Mouse (Mus musculus): ENCODE results near the gene Klra2. TPM values are rescaled to one million over a fixed set of nuclear protein-coding genes. Genes with fewer than 3 reads are reported as not detected.
"Not testable (repeated sequence)": the region's sequence is repeated elsewhere in the genome, so short reads cannot be mapped to it uniquely, and the experiment has no call there.

The Klra2 gene
- polyA plus RNA-seq (2014; fragmentation: Nextera tagmentation; extraction: Ambion mirVana) = 0.29 TPM in 1 of 2 replicates, not detected in the other

GRCm38 (mm10) chr6:131247206-131247605 is at the start of gene Klra2:
Gene Klra2, minus strand, starts transcription at chr6:131247362.
- ATAC-seq (ENCODE audit: low read depth) (no peak), DNase-seq (ENCODE audit: low spot score) (no peak)
- no peak within 1 kb of the TSS for H3K9ac ChIP-seq (ENCODE audit: low read depth, low read length)
- H3K4me2 ChIP-seq (ENCODE audit: low read depth, low read length) = no peak within 1 kb of the TSS
- H3K27me3 ChIP-seq (replicated peaks; ENCODE audit: control insufficient read depth, insufficient read depth, low read length) = no peaks in the 10 kb centered on the region
- H3K36me3 ChIP-seq (ENCODE audit: control insufficient read depth, insufficient read depth, low read length) = no peaks in the 10 kb centered on the region
- H3K4me1 ChIP-seq (ENCODE audit: control insufficient read depth, insufficient read depth, low read length) = no peaks in the 10 kb centered on the region
- no peak within 1 kb of the TSS for H3K4me3 ChIP-seq (ENCODE audit: low read depth, low read length)
- H3K9me3 ChIP-seq (ENCODE audit: control insufficient read depth, low read length) = no peaks in the 10 kb centered on the region
- WGBS = 79% methylated on average over 2 of the region's 2 CpGs
- no peak within 1 kb of the TSS for H3K27ac ChIP-seq (replicated peaks; ENCODE audit: low read depth, low read length)

GRCm38 (mm10) chr6:131294435-131295112 is 47.4 kb upstream of the Klra2 start:
- H3K4me1 ChIP-seq (ENCODE audit: control insufficient read depth, insufficient read depth, low read length) = peaks cover 4% of the 10 kb centered on the region; the same call in 1 of the 2 replicates
- no peaks in the 10 kb centered on the region for H3K36me3 ChIP-seq (ENCODE audit: control insufficient read depth, insufficient read depth, low read length)
- no peak overlapping the region for H3K4me3 ChIP-seq (ENCODE audit: low read depth, low read length)
- H3K4me2 ChIP-seq (ENCODE audit: low read depth, low read length) = no peak overlapping the region
- DNase-seq (ENCODE audit: low spot score) (no peak), ATAC-seq (ENCODE audit: low read depth) (no peak)
- no peak overlapping the region for H3K27ac ChIP-seq (replicated peaks; ENCODE audit: low read depth, low read length)
- no peak overlapping the region for H3K9ac ChIP-seq (ENCODE audit: low read depth, low read length)
- no peaks in the 10 kb centered on the region for H3K27me3 ChIP-seq (replicated peaks; ENCODE audit: control insufficient read depth, insufficient read depth, low read length)
- WGBS = 82% methylated on average over 5 of the region's 5 CpGs
- H3K9me3 ChIP-seq (ENCODE audit: control insufficient read depth, low read length) = no peaks in the 10 kb centered on the region

GRCm38 (mm10) chr6:131293916-131294315 is 46.8 kb upstream of the Klra2 start:
- 86% methylated on average over 5 of the region's 5 CpGs for WGBS

GRCm38 (mm10) chr6:131292991-131293788 is 46.0 kb upstream of the Klra2 start, which contains the start of gene Magohb:
Gene Magohb, minus strand, starts transcription at chr6:131293244.
- Histone ChIP-seq H3K27me3 (replicated peaks; ENCODE audit: control insufficient read depth, insufficient read depth, low read length) (no peaks in the 10 kb centered on the region), H3K9ac (ENCODE audit: low read depth, low read length) (peak within 1 kb of the TSS; percentile 85), H3K36me3 (ENCODE audit: control insufficient read depth, insufficient read depth, low read length) (peaks cover 2% of the 10 kb centered on the region), H3K4me2 (ENCODE audit: low read depth, low read length) (peak within 1 kb of the TSS; percentile 72), H3K4me1 (ENCODE audit: control insufficient read depth, insufficient read depth, low read length) (peaks cover 4% of the 10 kb centered on the region; the same call in 1 of the 2 replicates), H3K4me3 (ENCODE audit: low read depth, low read length) (peak within 1 kb of the TSS; percentile 71), H3K9me3 (ENCODE audit: control insufficient read depth, low read length) (no peaks in the 10 kb centered on the region), H3K27ac (replicated peaks; ENCODE audit: low read depth, low read length) (peak within 1 kb of the TSS; percentile 76)
- DNase-seq (ENCODE audit: low spot score) (peak; percentile 88), ATAC-seq (ENCODE audit: low read depth) (peak; percentile 90)
- 4% methylated on average over 45 of the region's 51 CpGs for WGBS

More at GRCm38 (mm10) chr6:131293916-131294315, 46.8 kb upstream of the Klra2 start:
- Histone ChIP-seq H3K4me3 (ENCODE audit: low read depth, low read length) (peak overlapping the region; percentile 71), H3K9ac (ENCODE audit: low read depth, low read length) (no peak overlapping the region), H3K4me1 (ENCODE audit: control insufficient read depth, insufficient read depth, low read length) (peaks cover 4% of the 10 kb centered on the region; the same call in 1 of the 2 replicates), H3K9me3 (ENCODE audit: control insufficient read depth, low read length) (no peaks in the 10 kb centered on the region), H3K4me2 (ENCODE audit: low read depth, low read length) (peak overlapping the region; percentile 72), H3K27ac (replicated peaks; ENCODE audit: low read depth, low read length) (no peak overlapping the region), H3K27me3 (replicated peaks; ENCODE audit: control insufficient read depth, insufficient read depth, low read length) (no peaks in the 10 kb centered on the region), H3K36me3 (ENCODE audit: control insufficient read depth, insufficient read depth, low read length) (no peaks in the 10 kb centered on the region)
- no peak for DNase-seq (ENCODE audit: low spot score)
- ATAC-seq (ENCODE audit: low read depth) = no peak

GRCm38 (mm10) chr6:131292276-131292990 is 45.3 kb upstream of the Klra2 start:
- ATAC-seq (ENCODE audit: low read depth) = peak; percentile 48
- Histone ChIP-seq H3K36me3 (ENCODE audit: control insufficient read depth, insufficient read depth, low read length) (peaks cover 7% of the 10 kb centered on the region), H3K4me1 (ENCODE audit: control insufficient read depth, insufficient read depth, low read length) (peaks cover 4% of the 10 kb centered on the region; the same call in 1 of the 2 replicates), H3K4me2 (ENCODE audit: low read depth, low read length) (peak overlapping the region; percentile 71), H3K9ac (ENCODE audit: low read depth, low read length) (peak overlapping the region; percentile 85), H3K27me3 (replicated peaks; ENCODE audit: control insufficient read depth, insufficient read depth, low read length) (no peaks in the 10 kb centered on the region), H3K27ac (replicated peaks; ENCODE audit: low read depth, low read length) (peak overlapping the region; percentile 76), H3K4me3 (ENCODE audit: low read depth, low read length) (peak overlapping the region; percentile 71), H3K9me3 (ENCODE audit: control insufficient read depth, low read length) (no peaks in the 10 kb centered on the region)
- 16% methylated on average over 10 of the region's 10 CpGs for WGBS
- peak; percentile 32 for DNase-seq (ENCODE audit: low spot score)

GRCm38 (mm10) chr6:131290430-131290829 is 43.3 kb upstream of the Klra2 start:
- H3K27me3 ChIP-seq (replicated peaks; ENCODE audit: control insufficient read depth, insufficient read depth, low read length) = no peaks in the 10 kb centered on the region
- no peak overlapping the region for H3K4me2 ChIP-seq (ENCODE audit: low read depth, low read length)
- H3K36me3 ChIP-seq (ENCODE audit: control insufficient read depth, insufficient read depth, low read length) = peaks cover 13% of the 10 kb centered on the region
- peaks cover 4% of the 10 kb centered on the region; the same call in 1 of the 2 replicates for H3K4me1 ChIP-seq (ENCODE audit: control insufficient read depth, insufficient read depth, low read length)
- ATAC-seq (ENCODE audit: low read depth) (no peak), DNase-seq (ENCODE audit: low spot score) (peak; percentile 42)
- 18% methylated on average over 2 of the region's 2 CpGs for WGBS
- no peaks in the 10 kb centered on the region for H3K9me3 ChIP-seq (ENCODE audit: control insufficient read depth, low read length)
- no peak overlapping the region for H3K27ac ChIP-seq (replicated peaks; ENCODE audit: low read depth, low read length)
- no peak overlapping the region for H3K9ac ChIP-seq (ENCODE audit: low read depth, low read length)
- H3K4me3 ChIP-seq (ENCODE audit: low read depth, low read length) = no peak overlapping the region

- not testable (repeated sequence) for H3K4me1 ChIP-seq (ENCODE audit: control insufficient read depth, insufficient read depth, low read length); H3K27me3 ChIP-seq (replicated peaks; ENCODE audit: control insufficient read depth, insufficient read depth, low read length); H3K4me3 ChIP-seq (ENCODE audit: low read depth, low read length); H3K9me3 ChIP-seq (ENCODE audit: control insufficient read depth, low read length); ATAC-seq (ENCODE audit: low read depth); DNase-seq (ENCODE audit: low spot score); H3K27ac ChIP-seq (replicated peaks; ENCODE audit: low read depth, low read length); H3K4me2 ChIP-seq (ENCODE audit: low read depth, low read length); H3K9ac ChIP-seq (ENCODE audit: low read depth, low read length)
- peaks cover 11% of the 10 kb centered on the region; the same call in 1 of the 2 replicates for H3K36me3 ChIP-seq (ENCODE audit: control insufficient read depth, insufficient read depth, low read length)
- 89% methylated on average over 2 of the region's 2 CpGs for WGBS
These were observed 31.0 kb upstream of the Klra2 start for GRCm38 (mm10) chr6:131278160-131278559.

- H3K4me2 ChIP-seq (ENCODE audit: low read depth, low read length) = no peak overlapping the region
- no peaks in the 10 kb centered on the region for H3K9me3 ChIP-seq (ENCODE audit: control insufficient read depth, low read length)
- H3K27me3 ChIP-seq (replicated peaks; ENCODE audit: control insufficient read depth, insufficient read depth, low read length) = no peaks in the 10 kb centered on the region
- H3K4me1 ChIP-seq (ENCODE audit: control insufficient read depth, insufficient read depth, low read length) = no peaks in the 10 kb centered on the region
- DNase-seq (ENCODE audit: low spot score) = no peak
- no peak for ATAC-seq (ENCODE audit: low read depth)
- no peak overlapping the region for H3K27ac ChIP-seq (replicated peaks; ENCODE audit: low read depth, low read length)
- H3K9ac ChIP-seq (ENCODE audit: low read depth, low read length) = no peak overlapping the region
- no peaks in the 10 kb centered on the region for H3K36me3 ChIP-seq (ENCODE audit: control insufficient read depth, insufficient read depth, low read length)
- H3K4me3 ChIP-seq (ENCODE audit: low read depth, low read length) = no peak overlapping the region
- WGBS = 81% methylated on average over 4 of the region's 4 CpGs
These were observed 29.5 kb upstream of the Klra2 start for GRCm38 (mm10) chr6:131276659-131277058.
